Mouse (Mus musculus) thymus, adult 18-20 months (tissue): ENCODE data around the gene Chil4.
"Not testable (repeated sequence)": the region's sequence is repeated elsewhere in the genome, so short reads cannot be mapped to it uniquely, and the experiment has no call there.

Experiments used
- DNase-seq, 2 experiments: peaks; one replicate each; pipeline ENCODE4 v3.0.0; 2022; ENCODE audit warnings: mixed read lengths in 2 of 2

Chil4 gene

DNA sequence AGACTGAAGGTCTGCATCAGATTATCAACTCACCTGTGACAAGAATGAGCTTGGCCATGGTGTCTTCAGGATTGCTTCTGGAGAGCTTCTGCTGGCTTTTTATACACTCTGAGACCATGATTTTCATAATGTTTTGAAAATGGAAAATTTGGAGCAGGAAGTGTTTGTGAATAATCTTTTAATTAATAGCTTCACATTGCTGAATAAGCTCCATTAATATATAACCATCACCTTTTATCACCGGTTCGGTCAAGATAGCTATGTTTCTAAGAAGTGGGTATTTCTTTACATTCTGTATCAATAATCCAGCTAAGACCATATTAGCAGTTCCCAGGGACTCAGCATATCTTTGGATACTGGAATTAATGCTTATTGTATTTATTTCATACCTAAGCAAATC, at the start of gene Chil4:
Chil4 (minus strand) TSS at position 101 of the 400 bp plus-strand sequence.
- DNase-seq, result no peak

DNA sequence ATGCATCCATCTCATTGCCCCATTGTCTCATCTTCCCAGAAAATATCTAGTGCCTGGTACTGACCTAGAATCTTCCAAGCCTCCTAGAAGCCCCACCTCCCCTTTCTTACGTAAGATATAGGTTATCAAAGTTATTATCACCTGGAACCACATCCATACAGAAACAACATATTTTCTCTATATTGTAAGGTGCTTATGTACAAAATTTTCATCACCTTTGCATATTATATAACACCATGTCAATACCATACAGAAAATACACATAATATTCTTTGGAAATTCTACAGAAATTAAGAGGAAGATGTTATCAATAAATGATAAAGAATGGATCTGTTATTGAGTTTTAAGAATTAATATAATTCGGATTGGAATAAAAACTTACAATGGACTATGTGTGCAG, 46.5 kb upstream of the Chil4 start:
- no peak for DNase-seq

DNA sequence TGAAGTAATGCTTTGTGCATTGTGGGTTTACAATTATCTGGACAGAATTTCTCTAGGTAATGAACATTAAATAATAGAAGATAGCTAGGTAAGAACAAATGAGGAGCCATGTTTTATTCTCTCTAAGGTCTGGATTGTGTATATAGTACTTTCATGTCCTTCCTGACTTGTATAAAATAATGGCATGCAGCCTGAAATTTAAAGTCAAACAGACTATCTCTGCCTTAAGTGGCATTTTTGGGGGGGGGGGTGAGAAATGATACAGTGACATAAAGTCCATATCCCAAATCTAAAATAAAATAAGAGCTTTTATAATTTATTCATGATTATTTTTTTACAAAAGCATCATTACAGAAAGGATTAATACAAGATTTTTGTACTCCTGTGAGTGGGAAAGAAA, 45.5 kb upstream of the Chil4 start:
- no peak for DNase-seq

DNA sequence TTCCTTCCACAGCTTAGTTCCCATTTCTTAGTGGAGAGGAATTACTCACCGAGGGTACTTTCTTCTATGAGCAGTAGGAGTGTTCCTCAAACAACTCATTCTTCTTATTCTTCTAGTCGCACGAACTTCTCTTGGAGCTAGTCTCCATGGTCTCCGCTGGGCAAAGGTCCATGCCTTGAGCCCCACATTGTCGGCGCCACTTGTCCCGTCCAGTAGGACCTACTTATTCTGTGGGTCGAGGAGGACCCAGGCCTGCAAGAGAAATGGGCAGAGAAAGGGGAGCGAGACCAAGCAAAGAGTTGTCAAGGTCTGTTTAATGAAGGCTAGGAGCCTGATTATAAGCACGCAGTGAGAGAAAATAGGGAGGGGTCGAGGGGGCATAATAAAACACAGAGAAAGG, 37.8 kb upstream of the Chil4 start:
- not testable (repeated sequence) for DNase-seq

DNA sequence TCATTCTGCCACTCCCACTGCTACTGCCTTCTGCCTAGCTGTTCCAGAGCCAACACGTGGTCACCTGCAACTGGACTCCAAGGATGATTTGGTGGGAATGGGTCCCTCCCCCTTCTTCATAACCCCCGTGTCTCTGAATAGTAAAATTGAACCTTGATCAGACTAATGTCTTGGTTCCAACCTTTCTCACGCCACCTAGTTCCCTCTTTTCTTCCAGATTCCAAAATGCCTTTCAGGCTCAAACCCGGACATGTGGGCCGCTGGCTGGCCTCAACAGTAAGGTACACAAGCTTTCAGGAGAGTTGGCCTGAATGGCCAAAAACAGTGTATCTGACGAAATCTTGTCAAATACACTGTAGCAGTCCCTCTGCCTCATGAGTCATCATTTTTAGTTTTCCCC, 33.4 kb upstream of the Chil4 start:
- no peak for DNase-seq

DNA sequence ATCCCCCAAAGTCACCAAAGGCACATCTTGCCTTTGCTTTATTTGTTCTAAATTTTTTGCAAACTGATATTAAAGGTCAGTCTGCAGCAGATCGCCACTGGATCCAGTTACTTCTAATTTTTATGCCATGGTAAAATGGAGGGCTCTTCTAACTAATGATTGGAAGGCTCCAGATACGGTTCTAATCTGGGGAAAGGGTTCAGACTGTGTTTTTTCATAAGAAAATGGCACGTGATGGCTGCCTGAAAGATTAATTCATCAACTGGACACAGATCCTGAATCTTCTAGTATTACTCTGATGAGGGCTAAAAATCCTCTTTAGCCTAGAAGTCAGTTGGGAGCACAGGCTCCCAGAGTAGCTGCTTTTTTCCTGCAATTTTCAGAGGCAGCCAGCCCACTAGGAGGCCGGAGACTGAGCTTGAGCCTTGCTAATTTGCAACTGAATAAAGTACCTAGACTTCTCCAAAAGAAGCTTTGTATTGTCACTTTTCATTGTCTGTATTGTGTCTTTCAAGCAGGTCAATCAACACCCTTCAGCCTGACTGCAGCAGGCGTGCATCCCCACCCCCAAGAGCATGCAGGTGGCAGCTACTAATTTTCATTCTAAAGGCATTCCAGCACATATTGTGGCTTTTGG, 31.6 kb upstream of the Chil4 start:
- not testable (repeated sequence) for DNase-seq

DNA sequence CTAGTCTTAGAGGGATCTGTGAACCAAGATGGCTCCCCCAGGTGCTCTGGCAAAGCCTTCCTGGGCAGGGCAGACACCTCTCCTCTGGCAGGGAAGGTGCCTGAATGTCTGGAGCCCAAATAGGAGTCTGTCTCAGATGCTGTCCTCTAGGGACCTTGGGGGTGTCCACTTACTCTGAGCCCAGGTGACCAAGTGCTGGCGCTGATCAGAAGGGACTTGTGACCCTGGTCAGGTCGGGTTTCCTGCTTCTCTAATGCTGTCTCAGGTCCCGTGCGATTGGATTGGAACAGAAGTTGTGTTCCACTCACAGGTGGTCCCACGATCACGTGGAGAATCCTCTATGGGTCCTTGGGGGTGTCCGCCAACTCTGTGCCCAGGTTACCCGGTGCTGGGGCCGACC, 28.1 kb upstream of the Chil4 start:
- not testable (repeated sequence) for DNase-seq

DNA sequence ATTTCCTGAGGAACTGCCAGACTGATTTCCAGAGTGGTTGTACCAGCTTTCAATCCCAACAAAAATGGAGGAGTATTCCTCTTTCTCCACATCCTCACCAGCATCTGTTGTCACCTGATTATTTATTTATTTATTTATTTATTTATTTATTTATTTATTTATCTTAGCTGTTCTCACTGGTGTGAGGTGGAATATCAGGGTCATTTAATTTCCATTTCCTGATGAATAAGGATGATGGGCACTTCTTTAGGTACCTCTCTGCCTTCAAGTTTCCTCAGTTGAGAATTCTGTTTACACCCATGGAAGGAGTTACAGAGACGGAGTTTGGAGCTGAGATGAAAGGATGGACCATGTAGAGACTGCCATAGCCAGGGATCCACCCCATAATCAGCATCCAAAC, 20.9 kb upstream of the Chil4 start:
- DNase-seq, result not testable (repeated sequence)

DNA sequence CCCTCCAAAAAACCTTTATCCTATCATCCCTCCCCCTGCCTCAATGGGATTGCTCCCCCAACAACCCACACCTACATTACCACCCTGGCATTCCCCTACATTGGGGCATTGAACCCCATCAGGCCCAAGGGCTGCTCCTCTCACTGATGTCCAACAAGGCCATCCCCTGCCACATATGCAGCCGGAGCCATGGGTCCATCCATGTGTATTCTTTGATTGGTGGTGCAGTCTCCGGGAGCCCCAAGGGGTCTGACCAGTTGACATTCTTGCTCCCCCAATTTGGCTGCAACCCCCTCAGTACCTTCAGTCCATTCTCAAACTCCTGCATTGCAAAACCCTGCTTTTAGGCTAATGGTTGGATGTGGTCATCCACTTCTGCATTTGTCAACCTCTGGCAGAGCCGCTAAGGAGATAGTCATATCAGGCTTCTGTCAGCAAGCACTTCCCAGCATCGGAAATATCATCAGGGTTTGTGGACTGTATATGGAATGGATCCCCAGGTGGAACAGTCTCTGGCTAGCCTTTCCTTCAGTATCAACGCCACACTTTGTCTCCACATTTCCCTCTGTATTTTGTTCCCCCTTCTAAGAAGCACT, 20.0 kb upstream of the Chil4 start:
- DNase-seq, result no peak

DNA sequence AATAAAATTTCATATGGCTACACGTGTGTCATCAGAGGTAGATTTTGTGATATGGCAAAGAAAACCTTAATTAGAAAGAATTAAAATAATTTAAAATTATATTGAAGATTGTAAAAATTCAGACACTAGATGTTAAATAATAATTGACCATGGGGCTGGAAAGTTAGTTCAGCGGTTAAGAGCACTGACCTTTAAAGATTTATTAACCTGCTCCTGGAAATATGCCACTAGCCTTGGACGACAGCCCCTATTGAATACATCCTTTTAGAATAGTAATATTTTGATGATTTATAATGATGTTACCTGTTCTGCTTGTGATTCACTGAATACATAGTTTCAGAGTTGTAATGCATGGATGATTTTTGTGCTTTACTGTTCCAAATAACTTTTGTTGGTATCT, 4.1 kb upstream of the Chil4 start:
- DNase-seq, result not testable (repeated sequence)

DNA sequence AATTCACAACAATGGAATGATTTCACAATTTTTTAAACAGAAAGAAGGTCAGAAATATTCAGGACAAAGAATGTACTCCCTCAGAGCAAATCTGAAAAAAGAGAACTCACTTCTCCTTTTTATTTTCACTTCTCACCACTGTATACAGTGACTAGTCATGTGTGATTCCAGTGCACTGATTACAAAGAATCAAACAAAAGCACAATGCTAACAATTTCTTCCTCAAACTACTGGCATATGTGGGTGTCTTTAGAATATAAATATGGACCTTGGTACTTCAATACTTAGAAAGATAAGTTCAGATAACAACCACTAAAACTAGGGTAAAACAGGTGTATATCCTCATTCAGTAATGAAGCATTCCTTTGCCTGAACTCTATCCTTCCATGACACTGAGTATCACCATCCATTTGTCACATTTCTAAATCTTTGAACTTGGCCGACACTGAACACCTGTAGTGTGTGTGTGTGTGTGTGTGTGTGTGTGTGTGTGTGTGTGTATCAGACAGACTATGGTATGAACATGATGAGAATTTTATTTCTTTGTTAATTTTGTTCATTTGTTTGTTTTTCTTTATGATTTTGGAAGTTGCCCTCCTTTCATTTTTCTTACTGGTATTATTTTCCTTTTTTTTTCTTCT, 2.4 kb upstream of the Chil4 start:
- no peak for DNase-seq

DNA sequence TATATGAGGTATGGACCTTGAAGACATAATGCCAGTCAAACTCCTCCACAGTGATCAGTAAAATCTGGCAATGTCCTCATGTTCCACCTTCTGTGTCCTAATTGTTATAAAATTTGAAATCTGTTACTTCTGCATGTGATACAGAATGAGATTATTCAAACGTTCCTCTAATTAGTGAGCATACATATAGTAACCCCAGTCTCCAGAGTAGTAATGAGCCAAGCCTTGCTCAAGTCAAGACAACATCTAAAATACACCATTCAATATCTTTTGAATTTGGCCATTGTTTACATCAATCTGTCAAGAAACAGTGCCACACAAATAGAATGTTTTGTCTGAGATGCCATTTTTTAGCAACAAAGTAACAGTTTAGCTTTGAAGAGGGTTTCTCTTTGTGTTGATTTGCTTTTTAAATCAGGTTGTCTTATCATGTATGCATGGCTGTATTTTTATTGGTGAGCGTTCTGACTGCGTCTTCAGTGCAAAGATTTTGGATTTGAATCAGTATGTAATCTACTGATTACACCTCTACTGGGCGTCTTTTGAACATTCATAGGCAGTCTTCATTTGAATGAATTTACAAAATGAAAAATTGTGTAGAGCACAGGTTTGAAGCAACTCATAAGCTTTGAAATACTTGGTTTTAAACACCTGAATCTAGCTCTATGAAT, 888 bp downstream of the Chil4 start:
- not testable (repeated sequence) for DNase-seq

DNA sequence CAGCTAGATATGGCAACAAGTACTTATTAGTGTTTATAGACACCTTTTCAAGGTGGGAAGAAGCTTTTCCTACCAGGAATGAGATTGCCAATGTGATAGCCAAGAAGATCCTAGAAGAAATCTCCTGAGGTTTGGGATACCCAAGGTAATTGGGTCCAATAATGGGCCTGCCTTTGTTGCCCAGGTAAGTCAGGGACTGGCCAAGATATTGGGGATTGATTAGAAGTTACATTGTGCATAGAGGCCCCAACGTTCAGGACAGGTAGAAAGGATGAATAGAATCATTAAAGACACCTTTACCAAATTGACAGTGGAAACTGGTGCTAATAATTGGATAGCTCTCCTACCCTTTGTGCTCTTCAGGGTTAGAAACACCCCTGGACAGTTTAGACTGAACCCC, 21.3 kb downstream of the Chil4 start:
- DNase-seq, result not testable (repeated sequence)

DNA sequence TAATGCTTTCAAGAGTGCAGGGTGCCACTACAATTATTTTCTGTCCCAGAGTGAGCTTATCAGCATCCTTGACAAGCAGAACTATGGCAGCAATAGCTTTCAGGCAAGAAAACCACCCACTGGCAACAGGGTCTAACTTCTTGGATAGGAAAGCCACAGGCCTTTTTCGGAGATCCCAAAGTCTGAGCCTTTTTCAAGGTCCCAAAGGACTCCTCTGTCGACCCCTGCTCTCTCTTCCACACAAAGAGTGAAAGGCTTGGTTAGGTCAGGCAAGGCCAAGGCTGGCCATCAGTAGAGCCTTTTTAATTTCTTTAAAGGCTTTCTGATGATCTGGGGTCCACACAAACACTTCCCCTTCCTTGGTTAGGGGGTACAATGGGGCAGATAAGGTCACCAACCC, 22.1 kb downstream of the Chil4 start:
- DNase-seq, result not testable (repeated sequence)

DNA sequence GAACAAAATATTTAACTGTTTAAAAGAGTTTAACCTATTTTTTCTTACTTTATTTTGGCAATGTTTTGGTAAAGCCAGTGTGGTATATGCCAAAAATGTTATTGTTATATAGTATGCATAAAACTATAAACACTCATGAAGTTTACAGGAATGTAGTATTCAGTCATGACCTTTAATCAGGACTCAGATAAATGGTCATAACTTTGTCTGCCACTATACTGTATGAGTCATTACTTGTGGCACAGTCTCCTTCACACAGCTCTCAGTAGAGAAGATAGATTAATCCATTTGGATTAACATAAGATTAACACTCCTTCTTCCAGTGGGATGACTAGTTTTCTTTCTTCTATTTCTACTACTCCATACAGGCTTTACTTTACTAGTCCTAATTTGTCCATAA, 23.0 kb downstream of the Chil4 start:
- no peak for DNase-seq

DNA sequence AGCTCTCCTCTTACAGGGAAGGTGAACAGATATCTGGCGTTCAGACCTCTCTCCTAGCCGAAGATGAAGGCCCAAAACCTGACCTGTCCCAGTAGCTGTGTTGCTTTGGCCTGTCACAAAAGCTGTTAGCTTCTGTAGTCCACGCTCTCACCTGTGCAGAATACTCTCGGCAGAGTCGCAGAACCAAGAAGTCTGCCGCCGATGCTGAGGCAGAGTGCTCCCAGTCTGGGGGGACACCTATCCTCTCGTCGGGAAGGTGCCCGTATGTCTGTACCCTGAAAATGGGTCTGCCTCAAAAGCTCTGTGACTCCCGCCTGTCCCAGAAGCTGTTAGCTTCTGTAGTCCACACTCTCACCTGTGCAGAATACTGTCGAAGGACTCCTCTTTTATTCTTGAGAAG, 23.8 kb downstream of the Chil4 start:
- DNase-seq, result no peak

DNA sequence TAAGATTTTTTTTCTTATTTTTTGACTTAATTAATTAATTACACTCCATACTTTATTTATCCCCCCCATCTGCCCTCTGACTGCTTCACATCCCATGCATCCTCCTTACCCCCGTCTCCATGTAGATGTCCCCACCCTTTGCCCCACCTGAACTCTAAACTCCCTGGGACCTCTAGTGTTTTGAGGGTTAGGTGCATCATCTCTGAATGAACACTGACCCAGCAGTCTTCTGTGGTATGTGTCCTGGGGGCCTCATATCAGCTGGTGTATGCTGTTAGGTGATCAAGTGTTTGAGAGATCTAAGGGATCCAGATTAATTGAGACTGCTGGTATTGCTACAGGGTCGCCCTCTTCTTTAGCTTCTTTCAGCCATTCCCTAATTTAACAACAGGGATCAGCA, 31.3 kb downstream of the Chil4 start:
- DNase-seq, result no peak

DNA sequence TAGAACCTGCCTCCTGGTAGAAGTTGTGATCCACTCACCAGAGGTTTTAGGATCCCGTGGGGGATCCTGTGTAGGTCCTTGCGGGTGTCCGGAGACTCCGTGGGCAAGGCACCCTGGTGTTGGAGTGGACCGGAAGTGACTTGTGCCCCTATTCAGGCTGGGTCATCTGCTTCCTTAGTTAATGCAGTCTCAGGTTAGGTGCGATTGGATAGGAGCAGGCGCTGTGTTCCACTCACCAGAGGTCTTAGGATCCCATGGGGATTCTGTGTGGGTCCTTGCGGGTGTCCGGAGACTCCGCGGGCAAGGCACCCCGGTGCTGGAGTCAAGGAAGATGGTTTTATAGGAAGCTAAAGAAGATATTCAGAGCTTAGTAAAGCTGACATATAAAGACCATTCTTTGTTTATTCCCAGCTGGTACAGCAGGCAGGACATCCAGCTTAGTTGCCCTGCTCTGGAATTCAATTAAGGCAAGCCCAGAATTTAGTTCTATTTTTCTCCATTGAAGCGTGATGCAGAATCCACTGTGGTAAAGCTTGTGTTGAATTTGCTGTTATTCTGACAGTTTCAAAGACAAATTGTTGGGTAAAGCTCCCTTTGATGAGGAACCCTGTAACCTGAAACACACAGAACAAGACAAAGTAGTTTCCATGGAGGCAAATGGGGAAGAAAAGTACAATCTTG, 41.7 kb downstream of the Chil4 start:
- no peak for DNase-seq

DNA sequence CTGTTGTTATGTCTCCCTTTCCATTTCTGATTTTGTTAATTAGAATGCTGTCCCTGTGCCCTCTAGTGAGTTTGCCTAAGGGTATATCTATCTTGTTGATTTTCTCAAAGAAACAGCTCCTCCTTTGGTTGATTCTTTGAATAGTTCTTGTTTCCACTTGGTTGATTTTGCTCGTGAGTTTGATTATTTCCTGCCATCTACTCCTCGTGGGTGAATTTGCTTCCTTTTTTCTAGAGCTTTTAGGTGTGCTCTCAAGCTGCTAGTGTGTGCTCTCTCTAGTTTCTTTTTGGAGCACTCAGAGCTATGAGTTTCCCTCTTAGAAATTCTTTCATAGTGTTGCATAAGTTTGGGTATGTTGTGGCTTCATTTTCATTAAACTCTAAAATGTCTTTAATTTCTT, 44.3 kb downstream of the Chil4 start:
- not testable (repeated sequence) for DNase-seq

DNA sequence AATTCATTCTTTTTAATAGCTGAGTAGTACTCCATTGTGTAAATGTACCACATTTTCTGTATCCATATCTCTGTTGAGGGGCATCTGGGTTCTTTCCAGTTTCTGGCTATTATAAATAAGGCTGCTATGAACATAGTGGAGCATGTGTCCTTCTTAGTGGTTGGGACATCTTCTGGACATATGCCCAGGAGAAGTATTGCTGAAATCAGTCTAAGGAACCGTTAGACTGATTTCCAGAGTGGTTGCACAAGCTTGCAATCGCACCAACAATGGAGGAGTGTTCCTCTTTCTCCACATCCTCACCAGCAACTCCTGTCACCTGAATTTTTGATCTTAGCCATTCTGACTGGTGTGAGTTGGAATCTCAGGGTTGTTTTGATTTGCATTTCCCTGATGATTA, 46.8 kb downstream of the Chil4 start:
- not testable (repeated sequence) for DNase-seq

DNA sequence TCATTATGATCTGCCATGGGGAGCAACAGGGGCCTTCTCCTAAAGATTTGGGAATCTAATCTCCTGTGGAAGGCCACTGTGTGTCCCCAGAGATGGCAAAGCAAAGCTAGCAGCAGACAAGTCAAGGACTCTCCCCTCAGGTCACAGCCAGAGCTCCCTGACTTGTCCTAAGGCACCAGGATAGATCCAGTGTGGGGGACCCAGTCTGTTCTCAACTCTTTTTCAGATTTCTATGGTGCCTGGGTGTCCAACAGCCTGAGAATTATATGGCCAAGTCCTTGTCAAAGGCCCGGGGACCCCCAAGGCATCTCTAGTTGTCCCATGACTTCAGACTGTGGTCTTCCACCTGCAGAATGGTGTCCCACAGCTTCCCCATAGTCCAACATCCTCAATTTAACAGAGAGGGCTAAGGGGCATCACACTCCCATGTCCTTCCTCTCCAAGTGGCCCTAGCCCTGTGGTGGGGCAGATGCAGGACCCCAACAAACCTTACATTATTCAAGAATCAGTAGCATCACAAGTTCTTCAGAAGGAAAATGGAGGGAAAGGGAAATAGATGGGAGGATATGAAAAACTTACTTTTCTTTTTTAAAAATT, 48.1 kb downstream of the Chil4 start:
- no peak for DNase-seq

DNA sequence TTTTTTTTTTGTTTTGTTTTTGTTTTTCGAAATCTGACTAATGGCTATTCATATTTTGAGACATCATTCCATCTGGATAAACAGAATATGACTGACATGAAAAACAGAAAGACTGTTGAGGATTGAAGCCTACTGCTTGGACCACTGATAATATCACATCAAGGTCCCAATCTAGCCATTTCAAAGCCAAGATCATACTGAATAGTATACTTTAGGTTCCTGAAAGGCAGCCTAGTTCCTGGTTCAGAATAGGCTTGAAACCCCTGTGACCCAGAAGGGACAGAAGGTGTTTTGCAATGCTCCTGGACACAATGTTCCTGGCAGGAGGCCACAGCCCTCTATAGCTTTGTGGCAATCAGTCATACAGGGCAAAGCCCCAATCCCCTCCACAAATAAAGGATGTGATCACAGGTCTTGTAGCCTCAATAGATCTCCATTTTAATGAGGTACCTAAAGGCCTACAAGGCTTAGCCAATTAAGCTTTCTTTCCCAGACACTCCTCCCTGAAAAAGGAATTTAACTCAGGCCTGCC, 48.7 kb downstream of the Chil4 start:
- no peak for DNase-seq

DNA sequence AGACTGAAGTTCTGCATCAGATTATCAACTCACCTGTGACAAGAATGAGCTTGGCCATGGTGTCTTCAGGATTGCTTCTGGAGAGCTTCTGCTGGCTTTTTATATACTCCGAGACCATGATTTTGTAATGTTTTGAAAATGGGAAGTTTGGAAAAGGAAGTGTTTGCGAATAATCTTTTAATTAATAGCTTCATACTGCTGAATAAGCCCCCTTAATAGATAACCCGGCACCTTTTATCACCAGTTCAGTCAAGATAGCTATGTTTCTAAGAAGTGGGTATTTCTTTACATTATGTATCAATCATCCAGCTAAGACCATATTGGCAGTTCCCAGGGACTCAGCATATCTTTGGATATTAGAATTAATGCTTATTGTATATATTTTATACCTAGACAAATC, 51.8 kb downstream of the Chil4 start, which contains the start of gene Chil3:
Chil3 (minus strand) TSS at position 101 of the 400 bp plus-strand sequence.
- DNase-seq, result no peak
